ENCODE assay signal across 9 mouse cellular contexts in the genomic region with DNA sequence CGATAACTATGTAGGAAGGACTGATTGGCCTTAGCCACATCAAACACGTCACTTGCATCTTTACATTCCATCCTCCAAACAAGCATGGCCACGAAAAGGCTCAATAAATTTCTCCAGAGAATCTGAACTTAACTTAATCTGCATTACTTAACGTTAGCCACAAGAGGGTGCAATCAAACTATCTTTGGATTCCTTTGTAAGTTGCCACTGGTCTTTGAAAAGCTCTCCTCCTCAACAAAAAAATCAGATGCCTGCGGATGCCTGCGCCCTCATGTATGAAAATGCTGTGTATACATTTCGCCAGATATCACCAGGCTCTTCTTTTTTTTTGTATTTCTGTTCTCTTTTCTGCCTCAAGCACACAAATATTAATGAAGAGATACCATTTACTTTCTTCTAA. TPM values are rescaled to one million over a fixed set of nuclear protein-coding genes. Genes with fewer than 3 reads are reported as not detected.
DNase-seq lines count a peak whose midpoint lies in the region; ATAC-seq and TF ChIP-seq lines count a peak whose summit lies in the region.
"Had no signal": no experiment of that assay in that cellular context is flagged by ENCODE, and none has a peak within 500 bp of the region (broad histone marks: within the 10 kb centered on the region; RNA-seq: fewer than 3 reads in every experiment).

No protein-coding gene starts in this region.

- no peak overlapping the region for H3K9ac ChIP-seq in liver, adult 2 months (ENCODE audit: low read depth, low read length)
- H3K9ac ChIP-seq in liver, embryonic 11.5 days (ENCODE audit: low read depth, low read length), result no peak overlapping the region
- H3K9ac ChIP-seq in forebrain, embryonic 14.5 days (ENCODE audit: low read length), result no peak overlapping the region
- H3K9ac ChIP-seq: heart, embryonic 13.5 days had no signal

- TF ChIP-seq CTCF in liver, adult 2 months (IDR thresholded peaks at IDR 0.05; ENCODE audit: low read depth, low read length), result no peak

- no peaks in the 10 kb centered on the region for H3K79me2 ChIP-seq in liver, adult 2 months (ENCODE audit: control insufficient read depth, insufficient read depth, low read length)

- no peaks in the 10 kb centered on the region for H3K27me3 ChIP-seq in liver, adult 2 months (ENCODE audit: control insufficient read depth, insufficient read depth, low read length)
- no peaks in the 10 kb centered on the region for H3K27me3 ChIP-seq in liver, embryonic 11.5 days (replicated peaks; ENCODE audit: control insufficient read depth, insufficient read depth, low read length)
- no peaks in the 10 kb centered on the region for H3K27me3 ChIP-seq in forebrain, embryonic 14.5 days (replicated peaks; ENCODE audit: control insufficient read depth, insufficient read depth, low read length)
- H3K27me3 ChIP-seq: heart, embryonic 13.5 days had no signal

- no peak overlapping the region for H3K27ac ChIP-seq in liver, adult 2 months (replicated peaks; ENCODE audit: insufficient read depth, low read depth, low read length)
- H3K27ac ChIP-seq in liver, embryonic 11.5 days (ENCODE audit: low read depth, low read length), result no peak overlapping the region
- H3K27ac ChIP-seq in forebrain, embryonic 14.5 days (ENCODE audit: low read depth, low read length), result no peak overlapping the region
- H3K27ac ChIP-seq: heart, embryonic 13.5 days had no signal

- ATAC-seq in liver, embryonic 11.5 days (replicated peaks; ENCODE audit: low FRiP score), result no peak
- peak; percentile 83 for ATAC-seq in forebrain, embryonic 14.5 days

- no peak overlapping the region for H3K4me2 ChIP-seq in liver, embryonic 11.5 days
- no peak overlapping the region for H3K4me2 ChIP-seq in forebrain, embryonic 14.5 days (ENCODE audit: low read length)
- H3K4me2 ChIP-seq: heart, embryonic 13.5 days had no signal

- 28% methylated on average over 7 of the region's 7 CpGs for WGBS in liver, adult 2 months
- WGBS in liver, embryonic 11.5 days, result 31% methylated on average over 7 of the region's 7 CpGs
- 16% methylated on average over 7 of the region's 7 CpGs for WGBS in forebrain, embryonic 14.5 days

- H3K4me1 ChIP-seq in liver, adult 2 months (ENCODE audit: control insufficient read depth, insufficient read depth, low read length), result no peaks in the 10 kb centered on the region
- no peaks in the 10 kb centered on the region for H3K4me1 ChIP-seq in liver, embryonic 11.5 days (replicated peaks; ENCODE audit: control insufficient read depth, insufficient read depth, low read length)
- no peaks in the 10 kb centered on the region for H3K4me1 ChIP-seq in forebrain, embryonic 14.5 days (ENCODE audit: control insufficient read depth, insufficient read depth, low read length)
- H3K4me1 ChIP-seq: heart, embryonic 13.5 days had no signal

- H3K36me3 ChIP-seq in liver, adult 2 months (ENCODE audit: control insufficient read depth, insufficient read depth, low read length), result no peaks in the 10 kb centered on the region
- no peaks in the 10 kb centered on the region for H3K36me3 ChIP-seq in liver, embryonic 11.5 days (ENCODE audit: control insufficient read depth, insufficient read depth, low read length)
- H3K36me3 ChIP-seq in forebrain, embryonic 14.5 days (ENCODE audit: control insufficient read depth, insufficient read depth, low read length), result no peaks in the 10 kb centered on the region
- H3K36me3 ChIP-seq: heart, embryonic 13.5 days had no signal

- no peak overlapping the region for H3K4me3 ChIP-seq in liver, adult 2 months (ENCODE audit: insufficient read depth, low read depth, low read length)
- no peak overlapping the region for H3K4me3 ChIP-seq in liver, embryonic 11.5 days (ENCODE audit: low read depth, low read length)
- H3K4me3 ChIP-seq in forebrain, embryonic 14.5 days (ENCODE audit: low read depth, low read length), result no peak overlapping the region
- H3K4me3 ChIP-seq: heart, embryonic 13.5 days had no signal

- DNase-seq in liver, adult 2 months (ENCODE audit: extremely low read depth, low read depth, low spot score), result peak; percentile 17
- no peak for DNase-seq in liver, embryonic 11.5 days (ENCODE audit: low spot score)
- peak; percentile 65 for DNase-seq in ES-CJ7 (ENCODE audit: low read depth, low spot score)
- peak; percentile 58 for DNase-seq in adipocyte (ENCODE audit: low spot score)
- DNase-seq in forebrain, embryonic 14.5 days (ENCODE audit: low spot score), result peak; percentile 94
- DNase-seq in retina, postnatal 7 days (ENCODE audit: low read depth, low spot score), result peak; percentile 21
- DNase-seq in spleen, adult 18-20 months, result no peak
- DNase-seq in urinary bladder, postnatal 36 days (ENCODE audit: low spot score in 2 of 2), result no peak

- TF ChIP-seq POLR2A in liver, adult 2 months (IDR thresholded peaks at IDR 0.05; ENCODE audit: extremely low read depth, insufficient read depth, low read length), result no peak

- no peaks in the 10 kb centered on the region for H3K9me3 ChIP-seq in liver, embryonic 11.5 days (ENCODE audit: control insufficient read depth, low read length)
- no peaks in the 10 kb centered on the region for H3K9me3 ChIP-seq in forebrain, embryonic 14.5 days (replicated peaks; ENCODE audit: control insufficient read depth, low read length)
- H3K9me3 ChIP-seq: heart, embryonic 13.5 days had no signal

RNA-seq across cellular contexts. Expression of a gene that starts 23.3 kb away (rescaled TPM):
- not detected in 2 replicates for total RNA-seq in liver, adult 2 months (2014; rRNA removed)
- not detected in 2 replicates for polyA plus RNA-seq in liver, adult 2 months (2012; rRNA removed)
- polyA plus RNA-seq in liver, embryonic 11.5 days (2014; fragmentation: Nextera tagmentation; extraction: Ambion mirVana), result not detected in 2 replicates
- 1.8 and 2.1 TPM in 2 replicates for polyA plus RNA-seq in forebrain, embryonic 14.5 days (2014; fragmentation: Nextera tagmentation; extraction: Ambion mirVana)
- polyA plus RNA-seq: heart, embryonic 13.5 days had no signal

RNA-seq across cellular contexts. Expression of a gene that starts 31.7 kb away (rescaled TPM):
- total RNA-seq in liver, adult 2 months (2014; rRNA removed), result not detected in 2 replicates
- not detected in 2 replicates for polyA plus RNA-seq in liver, adult 2 months (2012; rRNA removed)
- polyA plus RNA-seq in liver, embryonic 11.5 days (2014; fragmentation: Nextera tagmentation; extraction: Ambion mirVana), result 0.09 and 0.16 TPM in 2 replicates
- polyA plus RNA-seq in forebrain, embryonic 14.5 days (2014; fragmentation: Nextera tagmentation; extraction: Ambion mirVana), result 0.06 TPM in 1 of 2 replicates, not detected in the other

Comparison
In these comparisons a context has a peak if more than half of its experiments do, and no peak if none do; other contexts are left out.
1. DNase-seq: peak in liver, adult 2 months (single experiment), ES-CJ7 (single experiment), adipocyte (single experiment), forebrain, embryonic 14.5 days (single experiment) and retina, postnatal 7 days (single experiment); none in liver, embryonic 11.5 days (single experiment), spleen, adult 18-20 months (0 of 2) and urinary bladder, postnatal 36 days (0 of 2).